Mouse (Mus musculus) testis, adult 2 months (tissue): ENCODE data around the gene 2610507B11Rik.

Experiments
- CTCF ChIP-seq: fragments of 200-500 bp; IDR thresholded peaks from 2 replicates; pipeline ENCODE4 v1.5.1; 2012; ENCODE audit warnings: low read depth, mild to moderate bottlenecking, inconsistent platforms, low read length, moderate library complexity; ENCODE audit not compliant: control insufficient read depth, insufficient read depth, insufficient replicate concordance
- POLR2A ChIP-seq: fragments of 200-500 bp; IDR thresholded peaks from 2 replicates; pipeline ENCODE4 v1.6.1; 2012; ENCODE audit warnings: low read depth, mild to moderate bottlenecking, inconsistent platforms, low read length, moderate library complexity; ENCODE audit not compliant: control insufficient read depth

DNA sequence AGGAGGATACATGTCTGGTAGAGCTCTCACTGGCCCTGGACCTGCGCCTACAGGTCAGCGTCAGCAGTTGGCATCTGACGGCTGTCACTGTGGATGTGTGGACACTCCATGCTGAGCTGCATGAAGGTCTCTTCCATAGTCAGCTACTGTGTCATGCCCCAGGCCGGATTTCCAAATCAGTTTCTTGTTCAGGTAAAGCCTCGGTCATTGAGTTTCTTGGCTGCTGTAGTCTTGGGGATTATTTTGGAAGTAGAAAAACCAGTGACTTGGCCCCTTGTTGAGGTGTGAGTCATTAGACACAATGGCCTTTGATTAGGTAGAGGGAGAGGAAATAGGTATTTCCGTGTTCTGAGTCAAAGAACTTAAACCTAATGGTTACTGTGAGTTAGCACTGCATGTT is 4.0 kb downstream of the 2610507B11Rik start:
- TF ChIP-seq POLR2A: no peak
- no peak for TF ChIP-seq CTCF
